Mouse (Mus musculus): ENCODE data around the gene Borcs5.

Gene Borcs5

DNA sequence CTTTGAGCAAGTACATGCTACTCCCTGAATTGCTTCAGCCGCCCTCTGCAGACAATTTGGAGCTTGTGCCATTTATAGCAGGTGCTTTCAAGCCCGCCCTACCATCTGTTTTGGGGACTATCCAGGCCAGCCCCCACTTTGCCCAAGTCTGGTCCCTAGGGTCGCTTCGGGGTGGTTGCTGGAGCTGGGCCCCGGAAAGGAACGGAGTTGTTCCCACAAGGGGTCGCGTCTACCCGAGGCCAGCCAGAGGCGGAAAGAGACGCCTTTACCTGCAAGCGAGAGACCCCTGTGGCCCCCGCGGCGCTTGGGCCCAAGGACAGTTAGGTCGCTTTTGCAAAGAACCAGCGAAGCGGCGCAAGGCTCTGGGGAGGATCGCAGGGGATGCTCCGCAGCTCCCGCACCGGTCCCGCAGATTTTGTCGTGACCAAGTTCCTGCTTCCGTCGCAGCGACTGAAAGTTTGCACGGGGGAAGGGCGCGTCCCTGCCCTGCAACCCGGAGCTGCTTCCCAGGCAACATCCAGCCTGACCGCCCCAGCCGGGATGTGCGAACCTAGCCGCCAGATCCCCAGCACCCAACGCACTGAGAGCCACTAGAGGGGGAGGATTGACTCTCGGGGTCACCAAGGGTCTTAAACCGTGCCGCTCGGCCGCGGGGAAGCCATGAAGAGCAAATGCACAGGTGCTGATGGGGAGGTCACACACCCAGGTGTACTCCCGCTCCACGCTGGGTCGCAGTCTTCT, 7.2 kb upstream of the Borcs5 start, which contains the start of gene Mansc1:
Mansc1 (minus strand) TSS at position 542 of the 741 bp plus-strand sequence.
- peak; percentile 32 to 34 for DNase-seq

DNA sequence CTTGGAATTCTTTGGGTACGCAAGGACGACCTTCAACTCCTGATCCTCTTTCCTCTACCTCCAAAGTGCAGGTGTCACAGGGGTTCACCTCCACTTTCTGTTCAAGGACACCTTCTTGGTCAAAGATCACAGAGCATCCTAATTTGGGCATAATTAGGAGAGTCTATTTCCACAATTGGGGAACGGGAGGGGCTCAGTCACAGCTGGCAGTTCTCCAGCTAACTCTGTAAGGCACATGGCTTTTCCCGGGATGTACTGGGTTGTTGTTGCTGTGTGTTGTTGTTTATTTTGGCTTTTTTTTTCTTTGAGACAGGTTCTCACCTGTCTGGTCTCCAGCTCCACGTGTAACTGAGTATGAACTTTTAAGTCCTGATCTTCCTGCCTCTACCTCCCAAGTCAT, 6.6 kb upstream of the Borcs5 start:
- no peak for DNase-seq

- DNase-seq, result no peak
Observed at GRCm38 (mm10) chr6:134633553-134633952, 5.8 kb upstream of the Borcs5 start.

DNA sequence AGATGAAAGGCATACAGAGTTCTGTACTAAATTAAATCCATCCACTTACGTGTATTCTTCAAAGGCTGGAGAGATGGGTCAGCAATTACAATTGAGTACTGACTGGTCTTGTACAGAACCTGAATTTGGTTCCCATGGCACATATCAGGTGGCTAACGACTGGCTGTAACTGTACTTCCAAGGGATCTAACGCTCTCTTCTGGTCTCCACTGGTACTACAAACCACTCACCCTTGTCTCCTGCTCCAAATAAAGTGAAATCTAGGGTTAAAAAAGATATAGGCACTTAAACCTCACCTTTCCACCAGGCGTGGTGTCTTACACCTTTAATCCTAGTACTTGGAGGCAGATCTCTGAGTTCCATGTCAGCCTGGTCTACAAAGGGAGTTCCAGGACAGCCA, 2.8 kb upstream of the Borcs5 start:
- no peak for DNase-seq

- no peak for DNase-seq
Observed at GRCm38 (mm10) chr6:134639900-134640299, 590 bp downstream of the Borcs5 start.

DNA sequence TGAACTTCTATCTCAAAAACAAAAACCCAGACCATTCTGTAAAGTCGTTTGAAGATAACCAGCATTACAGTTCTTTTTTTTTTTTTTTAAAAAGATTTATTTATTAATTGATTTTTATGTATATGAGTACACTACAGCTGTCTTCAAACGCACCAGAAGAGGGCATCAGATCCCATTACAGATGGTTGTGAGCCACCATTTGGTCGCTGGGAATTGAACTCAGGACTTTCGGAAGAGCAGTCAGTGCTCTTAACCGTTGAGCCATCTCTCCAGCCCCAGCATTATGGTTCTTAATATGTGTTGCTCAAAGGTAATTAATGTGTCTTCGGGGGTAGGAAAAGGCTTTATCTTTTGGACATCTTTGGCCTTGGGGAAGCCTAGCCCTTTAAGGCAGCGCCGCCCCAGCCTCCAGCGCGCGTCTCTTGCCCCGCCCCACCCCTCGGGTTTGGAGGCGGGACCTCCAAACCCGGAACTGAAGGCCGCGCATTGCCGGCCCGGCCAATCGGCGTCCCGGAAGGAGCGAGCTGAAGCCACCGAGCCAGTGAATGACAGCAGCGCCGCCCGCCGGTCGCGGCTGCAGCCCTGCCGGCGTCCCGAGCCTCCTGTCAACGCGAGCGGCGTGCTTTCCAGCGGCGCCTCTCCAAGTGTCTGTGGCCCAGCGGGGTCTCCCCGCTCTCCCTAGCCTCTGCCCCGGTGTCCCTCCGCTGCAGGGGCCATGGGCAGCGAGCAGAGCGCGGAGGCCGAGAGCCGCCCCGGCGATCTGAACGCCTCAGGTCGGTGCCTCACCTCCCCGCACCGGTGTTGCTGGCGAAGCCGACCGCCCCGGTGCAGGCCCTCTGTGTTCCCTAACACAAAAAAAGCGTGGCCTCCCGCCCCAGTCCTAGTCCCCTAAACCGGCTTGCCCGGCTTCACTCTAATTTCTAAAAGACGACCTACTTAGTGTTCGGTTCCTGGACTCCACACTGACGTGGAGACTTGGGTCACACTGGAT, 1.5 kb downstream of the Borcs5 start:
- DNase-seq, result peak; percentile 93 to 94

- peak in 1 of 2 experiments; percentile 7 for DNase-seq
Observed at GRCm38 (mm10) chr6:134641738-134642446, 2.6 kb downstream of the Borcs5 start.

- peak; percentile 30 to 33 for DNase-seq
Observed at GRCm38 (mm10) chr6:134643296-134643695, 4.0 kb downstream of the Borcs5 start.

DNA sequence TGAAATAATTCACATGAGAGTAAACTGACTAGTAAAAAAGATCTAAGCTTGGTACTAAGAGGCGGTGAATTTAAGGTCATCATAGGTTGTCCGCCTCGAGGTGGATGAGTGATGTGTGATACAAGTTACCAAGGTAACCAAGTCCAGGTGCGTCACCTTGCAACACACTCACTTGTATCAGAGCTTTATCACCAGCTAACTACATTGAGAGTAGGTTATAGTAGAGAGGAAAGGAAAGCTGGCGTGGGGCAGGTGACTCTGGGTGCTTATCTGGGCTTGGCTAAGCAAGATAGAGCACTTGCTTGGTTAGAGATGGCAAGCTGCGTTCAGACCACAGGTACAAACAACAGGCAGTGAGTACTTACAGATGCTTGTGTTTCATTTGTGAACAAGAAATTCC, 7.5 kb downstream of the Borcs5 start:
- DNase-seq, result no peak

GRCm38 (mm10) chr6:134647621-134648020, 8.3 kb downstream of the Borcs5 start:
- DNase-seq, result no peak

GRCm38 (mm10) chr6:134648356-134648755, 9.0 kb downstream of the Borcs5 start:
- no peak for DNase-seq

GRCm38 (mm10) chr6:134656527-134656926, 17.2 kb downstream of the Borcs5 start:
- DNase-seq, result no peak

DNA sequence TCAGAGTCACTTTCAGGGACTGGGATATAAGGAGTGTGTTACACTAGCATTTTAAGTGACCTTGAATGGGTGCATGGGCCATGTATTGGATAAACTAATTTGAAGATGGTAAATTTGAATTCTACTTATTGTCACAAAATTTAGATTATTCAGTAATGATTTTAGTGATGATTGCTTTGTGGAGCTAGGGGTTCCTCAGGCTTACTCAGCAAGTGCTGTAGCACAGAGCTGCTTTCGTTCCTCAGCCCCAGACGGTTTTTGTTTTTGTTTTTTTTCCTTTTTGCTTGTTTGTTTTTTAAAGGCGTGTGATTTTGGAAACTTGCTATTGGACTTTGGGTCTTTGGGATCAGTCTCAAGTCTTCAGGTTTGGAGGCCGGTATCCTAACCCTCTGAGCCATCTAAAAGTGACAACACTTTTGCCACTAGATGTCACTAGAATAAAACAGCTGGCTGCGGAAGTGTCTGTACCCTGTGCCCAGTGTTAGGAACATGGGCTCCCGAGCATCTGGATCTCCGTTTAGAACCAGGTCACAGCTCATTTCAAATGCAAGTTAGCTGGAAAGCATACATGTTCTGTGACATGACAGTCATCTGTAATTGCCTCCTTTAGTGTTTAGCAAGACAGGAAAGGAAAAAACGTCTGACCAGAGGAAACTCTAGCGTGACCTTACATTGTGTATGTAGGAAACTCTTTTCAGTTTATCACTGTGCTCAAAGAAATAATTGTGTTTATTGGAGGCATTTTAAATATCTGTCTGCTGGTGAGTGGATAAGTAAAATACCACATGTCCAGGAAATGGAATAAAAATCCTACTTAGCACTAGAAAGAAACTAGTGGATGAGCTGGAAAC, 20.0 kb downstream of the Borcs5 start:
- peak; percentile 51 to 53 for DNase-seq

- no peak for DNase-seq
Observed at GRCm38 (mm10) chr6:134660714-134661406, 21.6 kb downstream of the Borcs5 start.

- no peak for DNase-seq
Observed at GRCm38 (mm10) chr6:134664573-134664972, 25.3 kb downstream of the Borcs5 start.

DNA sequence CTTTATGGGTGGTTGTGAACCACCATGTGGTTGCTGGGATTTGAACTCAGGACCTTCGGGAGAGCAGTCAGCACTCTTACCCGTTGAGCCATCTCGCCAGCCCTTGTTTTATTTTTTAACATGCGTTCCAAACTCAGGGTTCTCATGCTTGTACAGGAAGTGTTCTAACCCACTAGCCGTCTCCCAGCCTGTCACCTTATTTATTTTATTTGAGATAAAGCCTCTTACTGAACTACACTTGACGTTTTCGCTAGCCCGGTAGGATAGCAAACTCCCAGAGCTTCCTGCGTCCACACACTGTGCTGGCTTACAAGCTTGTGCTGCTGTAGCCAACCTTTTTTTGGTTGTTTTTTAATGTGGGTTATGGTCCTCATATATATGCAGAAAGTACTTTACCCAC, 26.5 kb downstream of the Borcs5 start:
- DNase-seq, result no peak

GRCm38 (mm10) chr6:134668519-134668918, 29.2 kb downstream of the Borcs5 start:
- DNase-seq, result no peak

DNA sequence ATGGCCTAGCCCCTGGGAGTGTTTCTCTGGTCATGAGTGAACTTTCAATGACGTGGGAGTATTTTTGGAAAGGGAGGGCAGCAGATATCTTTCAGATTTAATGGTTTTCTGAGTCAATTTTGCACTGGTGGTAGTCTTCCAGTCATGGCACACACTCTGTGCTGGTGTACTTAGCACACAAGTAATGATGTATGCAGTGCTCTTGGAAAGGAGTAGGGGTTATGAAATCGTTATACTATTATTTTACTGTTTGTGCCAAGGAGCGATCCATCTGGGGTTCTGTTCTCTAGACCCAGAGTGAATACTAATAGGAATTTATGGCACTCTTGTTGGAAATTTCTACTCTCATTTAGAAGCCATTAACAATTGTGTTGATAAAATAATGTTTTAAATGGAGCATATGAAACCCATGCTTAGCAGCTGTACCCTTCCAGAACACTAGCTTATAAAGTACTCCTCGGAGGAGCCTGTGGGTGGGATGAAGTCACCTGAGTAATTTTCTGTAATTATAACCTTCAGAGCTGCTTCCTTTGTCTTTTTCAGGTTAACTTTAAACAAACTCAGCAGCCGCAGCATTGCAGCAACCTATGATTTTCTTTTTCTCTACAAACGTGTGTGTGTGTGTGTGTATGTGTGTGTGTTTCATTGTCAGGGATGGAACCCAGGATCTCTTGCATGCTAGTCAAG, 30.0 kb downstream of the Borcs5 start:
- no peak for DNase-seq

GRCm38 (mm10) chr6:134670881-134671411, 31.6 kb downstream of the Borcs5 start:
- DNase-seq, result no peak

DNA sequence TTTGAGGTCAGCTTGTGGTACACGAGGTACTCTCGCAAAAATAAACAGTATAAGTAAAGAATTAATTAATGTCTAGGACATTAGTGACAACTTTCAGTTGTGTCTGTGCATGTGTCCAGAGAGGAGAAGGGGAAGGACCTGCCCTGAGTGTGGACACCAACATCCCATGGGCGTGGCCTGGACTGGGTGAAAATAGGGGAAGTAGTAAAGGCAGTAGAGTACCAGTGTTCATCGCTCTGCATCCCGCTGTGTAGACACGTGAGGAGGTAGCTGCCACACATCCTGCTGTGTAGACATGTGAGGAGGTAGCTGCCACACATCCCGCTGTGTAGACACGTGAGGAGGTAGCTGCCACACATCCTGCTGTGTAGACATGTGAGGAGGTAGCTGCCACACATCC, 34.4 kb downstream of the Borcs5 start:
- peak; percentile 6 to 19 for DNase-seq

DNA sequence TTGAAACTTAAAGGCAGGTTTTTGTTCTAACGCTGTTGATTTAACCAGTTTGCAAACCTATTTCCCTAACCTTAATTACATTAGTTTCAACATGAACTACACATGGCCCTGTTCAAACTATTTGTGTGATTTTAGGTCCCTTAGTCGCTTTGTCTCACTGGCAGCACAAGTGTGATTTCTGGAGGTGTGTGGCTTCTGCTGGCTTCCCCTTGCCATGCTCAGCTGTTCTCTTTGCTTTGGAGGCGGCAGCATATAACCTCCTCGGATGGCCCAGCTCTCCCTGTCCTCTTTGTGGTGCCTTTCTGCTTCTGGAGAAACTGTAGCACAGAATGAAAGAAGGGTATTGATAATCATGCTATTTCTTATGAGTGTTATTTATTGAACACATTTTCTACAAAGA, 38.2 kb downstream of the Borcs5 start:
- no peak for DNase-seq

All from B cell, adult 2 months (primary cell).